Mouse (Mus musculus) E14TG2a.4 (cell line): ENCODE results near the gene Dcaf5.

Experiments
- H3K27me3 ChIP-seq: 2 replicates; pipeline ENCODE4 v1.6.1; 2014; ENCODE audit warnings: low read length, control low read depth; ENCODE audit not compliant: insufficient read depth
- H3K36me3 ChIP-seq: 2 replicates; pipeline ENCODE4 v1.6.1; 2014; ENCODE audit warnings: low read length, control low read depth; ENCODE audit not compliant: insufficient read depth
- H3K4me1 ChIP-seq: replicated peaks from 2 replicates; pipeline ENCODE4 v1.6.1; 2014; ENCODE audit warnings: low read depth, low read length, control low read depth
- H3K4me3 ChIP-seq: replicated peaks from 2 replicates; pipeline ENCODE4 v1.5.1; 2014; ENCODE audit warnings: mild to moderate bottlenecking, low read length
- H3K9me3 ChIP-seq: 2 replicates; pipeline ENCODE4 v1.6.1; 2014; ENCODE audit warnings: low read length, control low read depth
- CTCF ChIP-seq: conservative IDR thresholded peaks from 2 replicates; pipeline ENCODE4 v1.5.1; 2014; ENCODE audit warnings: low read length
- NANOG ChIP-seq: IDR thresholded peaks from 2 replicates; pipeline ENCODE4 v1.6.1; 2014; ENCODE audit warnings: borderline replicate concordance, low read length, mixed read lengths
- POU5F1 ChIP-seq: IDR thresholded peaks from 2 replicates; pipeline ENCODE4 v1.6.1; 2014; ENCODE audit warnings: low read length, borderline replicate concordance

Gene Dcaf5

GRCm38 (mm10) chr12:80377604-80378003 lies 58.8 kb downstream of the Dcaf5 start:
- Histone ChIP-seq H3K27me3 (no peaks in the 10 kb centered on the region), H3K4me1 (no peaks in the 10 kb centered on the region), H3K9me3 (peaks cover 26% of the 10 kb centered on the region), H3K4me3 (no peak overlapping the region), H3K36me3 (peaks cover 17% of the 10 kb centered on the region)
- peak; percentile 31 for TF ChIP-seq CTCF
- no peak for TF ChIP-seq NANOG

- H3K27me3 ChIP-seq: no peaks in the 10 kb centered on the region
- peaks cover 11% of the 10 kb centered on the region for H3K36me3 ChIP-seq
- peaks cover 16% of the 10 kb centered on the region for H3K9me3 ChIP-seq
- H3K4me1 ChIP-seq: no peaks in the 10 kb centered on the region
- TF ChIP-seq NANOG (no peak), CTCF (no peak), POU5F1 (no peak)
- H3K4me3 ChIP-seq: no peak overlapping the region
These were observed 60.7 kb downstream of the Dcaf5 start for GRCm38 (mm10) chr12:80375721-80376120.

DNA sequence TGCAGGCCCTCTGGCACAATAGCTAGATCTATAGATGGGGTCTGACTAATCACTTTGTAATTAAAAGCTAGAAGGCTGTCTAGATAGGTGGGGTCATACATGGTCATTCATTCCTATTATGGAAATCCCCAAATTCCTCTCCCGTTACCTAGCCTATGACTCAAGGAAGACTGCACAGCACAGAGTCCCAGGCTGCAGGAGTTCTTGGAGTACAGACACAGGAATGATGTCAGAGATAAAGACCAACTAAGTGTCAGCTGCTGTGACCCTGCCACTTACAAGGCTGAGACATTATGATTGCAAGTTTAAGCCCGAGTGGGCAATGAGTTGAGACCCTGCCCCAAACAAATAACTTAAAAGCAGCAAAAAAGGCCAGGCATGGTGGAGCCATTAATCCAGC lies 61.7 kb downstream of the Dcaf5 start:
- Histone ChIP-seq H3K27me3 (no peaks in the 10 kb centered on the region), H3K36me3 (peaks cover 10% of the 10 kb centered on the region), H3K4me1 (no peaks in the 10 kb centered on the region), H3K9me3 (peaks cover 6% of the 10 kb centered on the region), H3K4me3 (no peak overlapping the region)
- TF ChIP-seq POU5F1 (no peak), CTCF (no peak), NANOG (no peak)

DNA sequence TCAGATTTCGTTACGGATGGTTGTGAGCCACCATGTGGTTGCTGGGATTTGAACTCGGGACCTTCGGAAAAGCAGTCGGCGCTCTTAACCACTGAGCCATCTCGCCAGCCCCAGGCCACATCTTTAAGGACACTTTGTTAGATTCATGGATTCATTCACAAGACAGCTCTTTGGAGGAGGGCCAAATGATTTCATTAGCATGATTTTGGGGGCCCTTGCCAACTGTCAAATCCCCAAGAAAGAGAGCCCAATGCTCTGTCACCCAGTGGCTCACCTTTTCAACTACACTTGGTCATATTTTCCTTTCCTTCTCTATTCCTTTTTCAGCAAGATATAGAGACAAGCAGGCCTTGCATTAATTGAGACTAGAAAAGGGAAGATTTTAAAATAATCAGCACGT lies 63.5 kb downstream of the Dcaf5 start:
- Histone ChIP-seq H3K4me1 (no peaks in the 10 kb centered on the region), H3K27me3 (no peaks in the 10 kb centered on the region), H3K4me3 (no peak overlapping the region), H3K9me3 (no peaks in the 10 kb centered on the region), H3K36me3 (peaks cover 10% of the 10 kb centered on the region; the same call in 1 of the 2 replicates)
- TF ChIP-seq NANOG: no peak
- TF ChIP-seq POU5F1: no peak
- TF ChIP-seq CTCF: no peak

DNA sequence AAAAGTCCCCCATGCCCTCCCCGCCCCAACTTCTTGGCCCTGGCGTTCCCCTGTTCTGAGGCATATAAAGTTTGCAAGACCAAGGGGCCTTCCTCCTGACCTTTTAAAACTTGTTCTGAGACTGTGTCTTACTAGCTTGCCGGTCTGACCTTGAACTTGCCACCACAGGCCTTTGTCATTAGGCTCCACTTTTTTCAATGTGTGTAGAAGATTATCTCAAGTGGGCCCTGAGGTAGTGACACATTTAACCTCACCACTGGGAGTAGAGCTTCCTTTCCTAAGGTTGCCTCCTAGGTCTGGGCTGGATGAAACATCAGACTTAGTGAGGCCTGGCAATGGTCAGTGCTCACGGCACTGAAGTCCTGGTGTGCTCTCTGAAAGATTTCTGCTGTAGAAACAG lies 69.2 kb downstream of the Dcaf5 start:
- Histone ChIP-seq H3K9me3 (no peaks in the 10 kb centered on the region), H3K27me3 (no peaks in the 10 kb centered on the region), H3K36me3 (0 out of 2 replicates have a peak, but pooled peaks cover 3% of the 10 kb centered on the region), H3K4me3 (no peak overlapping the region), H3K4me1 (peaks cover 11% of the 10 kb centered on the region)
- TF ChIP-seq POU5F1: no peak

DNA sequence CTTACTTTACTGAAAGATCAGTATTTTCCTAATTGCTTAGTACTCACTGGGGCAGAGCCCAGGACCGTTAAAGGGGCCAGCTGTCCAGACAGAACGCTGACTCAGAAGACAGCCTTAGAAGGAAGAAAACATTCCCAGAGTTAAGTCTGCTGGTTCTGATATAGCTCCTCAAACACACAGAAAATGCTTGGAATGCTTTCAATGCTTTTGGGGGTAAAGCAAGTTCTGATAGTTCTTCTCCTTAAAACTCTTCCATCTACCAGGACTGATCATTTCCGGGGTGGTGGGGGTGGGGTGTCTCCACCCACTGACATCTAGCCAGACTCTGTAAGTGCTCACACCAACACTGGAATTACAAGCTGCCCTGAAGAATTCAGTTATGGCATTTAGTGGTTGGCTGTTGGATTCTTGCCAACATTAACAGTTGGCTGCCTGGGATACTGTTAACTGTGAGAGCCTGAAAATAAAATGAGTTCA lies 70.4 kb downstream of the Dcaf5 start:
- Histone ChIP-seq H3K36me3 (0 out of 2 replicates have a peak, but pooled peaks cover 3% of the 10 kb centered on the region), H3K4me1 (peaks cover 11% of the 10 kb centered on the region)
- TF ChIP-seq CTCF (no peak), NANOG (no peak), POU5F1 (no peak)

GRCm38 (mm10) chr12:80365345-80365744 lies 71.1 kb downstream of the Dcaf5 start:
- Histone ChIP-seq H3K4me1 (peaks cover 11% of the 10 kb centered on the region), H3K36me3 (0 out of 2 replicates have a peak, but pooled peaks cover 3% of the 10 kb centered on the region), H3K4me3 (no peak overlapping the region), H3K9me3 (no peaks in the 10 kb centered on the region), H3K27me3 (no peaks in the 10 kb centered on the region)
- TF ChIP-seq POU5F1: no peak
- TF ChIP-seq NANOG: no peak
- no peak for TF ChIP-seq CTCF

More for the DNA sequence above, 70.4 kb downstream of the Dcaf5 start:
- Histone ChIP-seq H3K9me3 (no peaks in the 10 kb centered on the region), H3K27me3 (no peaks in the 10 kb centered on the region), H3K4me3 (no peak overlapping the region)

GRCm38 (mm10) chr12:80361655-80362054 lies 74.7 kb downstream of the Dcaf5 start:
- no peak for TF ChIP-seq NANOG
- Histone ChIP-seq H3K4me3 (no peak overlapping the region), H3K27me3 (no peaks in the 10 kb centered on the region), H3K4me1 (peaks cover 7% of the 10 kb centered on the region; the same call in 1 of the 2 replicates), H3K36me3 (no peaks in the 10 kb centered on the region), H3K9me3 (no peaks in the 10 kb centered on the region)

- TF ChIP-seq POU5F1 (no peak), CTCF (no peak), NANOG (no peak)
- no peaks in the 10 kb centered on the region for H3K36me3 ChIP-seq
- no peaks in the 10 kb centered on the region for H3K27me3 ChIP-seq
- H3K9me3 ChIP-seq: no peaks in the 10 kb centered on the region
- no peak overlapping the region for H3K4me3 ChIP-seq
- H3K4me1 ChIP-seq: peaks cover 3% of the 10 kb centered on the region; the same call in 1 of the 2 replicates
These were observed 76.1 kb downstream of the Dcaf5 start for GRCm38 (mm10) chr12:80360321-80360720.
